Mouse (Mus musculus) brain, embryonic 14.5 days (tissue): ENCODE measurements around the gene Adck1. TPM values are rescaled to one million over a fixed set of nuclear protein-coding genes. Genes with fewer than 3 reads are reported as not detected.
"Not testable (repeated sequence)": the region's sequence is repeated elsewhere in the genome, so short reads cannot be mapped to it uniquely, and the experiment has no call there.

Source experiments
- DNase-seq: peaks from one replicate; pipeline ENCODE4 v3.0.0-alpha.2; 2011; ENCODE audit warnings: low read depth
- CTCF ChIP-seq: fragments of 200-500 bp; IDR thresholded peaks from 2 replicates; pipeline ENCODE4 v1.5.1; 2012; ENCODE audit warnings: inconsistent platforms, mild to moderate bottlenecking, moderate library complexity, borderline replicate concordance; ENCODE audit not compliant: insufficient read depth, insufficient read length; ENCODE audit errors: extremely low read depth
- POLR2A ChIP-seq: fragments of 200-500 bp; IDR thresholded peaks from 2 replicates; pipeline ENCODE4 v1.6.1; 2012; ENCODE audit warnings: mild to moderate bottlenecking, inconsistent platforms, borderline replicate concordance; ENCODE audit not compliant: poor library complexity, insufficient read depth, insufficient read length, severe bottlenecking; ENCODE audit errors: extremely low read depth
- polyA plus RNA-seq: library from polyadenylated mRNA; depleted of rRNA; stranded (reverse); fragments of >200 nt; gene quantifications from 2 replicates; pipeline ENCODE4 v1.2.3, GENCODE M21; 2012; rRNA removed

Gene Adck1
- 35.2 and 43.8 TPM in 2 replicates for polyA plus RNA-seq

DNA sequence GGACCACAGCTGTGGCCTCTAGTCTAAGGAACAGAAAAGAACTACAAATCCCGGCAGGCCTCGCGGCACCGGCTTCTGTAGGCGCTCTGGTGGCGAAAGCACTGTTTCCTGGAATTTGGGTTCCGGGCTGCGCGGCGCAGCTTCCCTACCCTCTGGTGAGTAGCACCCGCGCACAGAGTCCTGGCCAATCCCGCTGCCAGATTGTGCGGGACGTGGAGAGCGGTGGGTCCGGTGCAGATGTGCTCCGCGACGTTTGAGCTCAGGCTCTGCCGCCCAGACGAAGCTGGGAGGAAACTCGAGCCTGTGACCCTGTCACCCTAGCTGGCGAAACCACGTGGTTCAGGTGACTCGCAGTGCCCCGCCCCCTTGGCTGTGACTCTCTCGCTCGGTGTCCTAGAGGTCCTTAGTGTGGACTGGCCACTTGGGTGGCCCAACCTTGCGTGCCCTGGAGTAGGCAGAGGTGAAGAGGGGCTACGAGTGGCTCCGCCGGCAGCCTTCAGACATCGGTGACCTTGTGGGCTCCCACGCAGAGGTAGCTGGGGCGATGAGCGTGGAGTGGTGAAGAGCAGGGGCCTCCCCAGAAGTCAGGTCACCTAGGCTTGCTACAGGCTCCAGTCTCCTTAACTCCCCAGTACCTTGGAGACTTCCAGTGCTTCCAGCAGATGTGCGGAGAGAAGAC, at the start of gene Adck1:
Gene Adck1, plus strand, starts transcription at position 114 of the 679 bp plus-strand sequence.
- DNase-seq = peak; percentile 96
- peak; percentile 18; the same call in 1 of the 2 replicates for TF ChIP-seq CTCF
- peak; percentile 21; the same call in 1 of the 2 replicates for TF ChIP-seq POLR2A

DNA sequence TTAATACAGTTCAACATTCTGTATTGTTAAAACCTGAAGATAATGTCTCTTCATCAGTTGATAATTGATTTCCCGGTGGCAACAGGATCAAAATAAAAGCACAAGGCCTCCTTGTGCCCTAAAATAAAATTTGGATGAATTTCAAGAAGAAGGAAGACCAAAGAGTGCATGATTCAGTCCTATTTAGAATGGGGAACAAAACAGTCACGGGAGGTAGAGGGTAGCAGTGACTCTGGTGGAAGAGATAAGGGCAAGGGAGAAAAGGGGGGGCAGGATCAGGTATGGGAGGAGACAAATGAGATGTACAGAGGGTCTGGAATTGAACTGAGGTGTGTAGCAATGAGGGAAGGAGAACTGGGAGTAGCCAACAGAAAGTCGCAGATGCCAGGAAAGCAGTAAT, 45.8 kb upstream of the Adck1 start:
- no peak for TF ChIP-seq CTCF
- no peak for TF ChIP-seq POLR2A

DNA sequence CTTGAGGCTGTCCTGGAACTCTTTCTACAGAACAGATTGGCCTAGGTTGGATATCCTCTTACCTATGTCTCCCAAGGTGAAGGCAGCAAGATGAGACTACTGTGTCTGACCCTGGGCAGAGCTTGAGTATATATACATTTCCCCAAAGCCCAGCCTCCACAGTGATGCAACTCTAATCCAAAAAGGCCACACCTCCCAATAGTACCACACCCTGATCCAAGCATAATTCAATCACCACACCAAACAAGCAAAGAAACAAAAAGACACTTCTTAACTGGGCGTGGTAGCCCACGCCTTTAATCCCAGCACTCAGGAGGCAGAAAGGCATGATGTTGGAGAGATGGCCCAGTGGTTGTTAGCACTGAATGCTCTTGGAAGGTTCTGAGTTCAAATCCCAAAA, 36.4 kb upstream of the Adck1 start, which contains the start of gene Gm5039:
Gene Gm5039, minus strand, starts transcription at position 101 of the 400 bp plus-strand sequence.
- DNase-seq = not testable (repeated sequence)

More for the DNA sequence above, 45.8 kb upstream of the Adck1 start:
- DNase-seq = no peak

DNA sequence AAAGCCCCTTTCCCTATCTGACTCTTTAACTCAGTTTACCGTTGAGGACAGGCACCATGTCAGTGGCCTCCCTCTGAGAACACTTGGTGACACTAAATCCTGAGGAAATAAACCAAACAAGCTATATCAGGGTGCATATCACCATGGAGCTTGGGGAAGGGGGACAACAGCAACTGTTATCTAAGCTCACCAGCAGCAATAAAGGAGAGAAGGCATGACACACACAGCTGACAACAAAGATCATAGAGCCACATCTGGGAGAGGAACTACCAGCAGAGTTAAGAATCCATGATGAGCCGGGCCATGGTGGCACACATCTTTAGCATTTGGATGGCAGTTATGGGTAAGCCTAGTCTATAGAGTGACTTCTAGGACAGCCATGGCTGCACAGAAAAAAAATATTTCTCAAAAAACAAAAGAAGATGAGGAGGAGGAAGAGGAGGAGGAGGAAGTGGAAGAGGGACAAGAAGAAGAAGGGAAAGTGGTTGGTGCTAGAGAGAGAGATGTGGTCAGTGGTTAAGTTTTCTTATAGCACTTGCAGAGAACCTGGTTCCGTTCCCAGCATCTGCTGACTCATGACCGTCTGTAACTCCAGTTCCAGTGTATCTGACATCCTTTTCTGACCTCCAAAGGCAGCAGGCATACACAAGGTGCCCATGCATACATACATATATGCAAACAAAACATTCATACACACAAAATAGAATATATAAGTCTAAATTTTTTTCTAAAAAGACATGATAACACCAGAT, 23.5 kb upstream of the Adck1 start:
- DNase-seq = not testable (repeated sequence)

DNA sequence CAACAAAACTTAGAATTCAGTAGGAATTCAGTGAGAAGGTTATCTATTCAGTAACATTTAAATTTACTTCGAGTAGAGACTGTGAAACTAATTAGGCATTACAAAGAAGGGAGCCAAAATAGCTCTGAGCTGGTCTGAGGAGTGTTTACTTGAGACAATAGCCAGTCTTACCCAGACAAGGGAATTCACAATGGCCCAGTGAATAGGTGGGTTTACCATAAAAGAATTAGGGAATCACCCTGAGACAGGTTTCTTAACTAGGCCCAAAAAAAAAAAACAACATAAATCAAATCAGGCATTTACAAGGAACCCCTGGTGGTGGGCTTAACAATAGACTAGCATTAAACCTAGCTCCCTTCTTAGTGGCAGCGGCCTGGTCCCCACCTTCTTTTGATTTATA, 19.1 kb upstream of the Adck1 start:
- DNase-seq = not testable (repeated sequence)

DNA sequence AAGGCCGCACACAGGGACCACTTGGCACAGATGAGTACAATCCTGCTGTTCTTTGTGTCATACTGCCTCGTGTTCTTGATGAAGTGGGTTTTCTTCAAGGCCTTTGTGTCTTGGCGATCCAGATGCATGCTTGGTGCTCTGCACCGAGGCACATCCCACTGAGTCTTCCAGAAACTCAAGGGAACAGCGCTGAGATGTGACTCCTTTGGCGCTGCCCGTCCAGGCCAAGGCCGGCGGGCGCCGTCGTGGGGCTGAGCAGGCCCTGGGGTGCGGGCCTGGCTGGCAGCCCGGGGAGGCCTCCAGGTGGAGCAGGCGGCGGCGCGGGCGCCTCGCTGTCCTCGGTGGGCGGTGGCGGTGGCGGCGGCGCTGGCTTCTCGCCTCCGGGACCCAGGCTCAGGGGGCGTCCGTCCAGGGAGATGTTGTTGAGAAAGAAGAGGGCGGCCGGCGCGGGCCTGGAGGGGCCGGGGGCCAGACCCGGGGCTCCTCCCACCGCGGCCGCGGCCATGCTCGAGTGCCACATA, 6.1 kb upstream of the Adck1 start:
- no peak for TF ChIP-seq CTCF
- no peak for TF ChIP-seq POLR2A
- peak; percentile 17 for DNase-seq

DNA sequence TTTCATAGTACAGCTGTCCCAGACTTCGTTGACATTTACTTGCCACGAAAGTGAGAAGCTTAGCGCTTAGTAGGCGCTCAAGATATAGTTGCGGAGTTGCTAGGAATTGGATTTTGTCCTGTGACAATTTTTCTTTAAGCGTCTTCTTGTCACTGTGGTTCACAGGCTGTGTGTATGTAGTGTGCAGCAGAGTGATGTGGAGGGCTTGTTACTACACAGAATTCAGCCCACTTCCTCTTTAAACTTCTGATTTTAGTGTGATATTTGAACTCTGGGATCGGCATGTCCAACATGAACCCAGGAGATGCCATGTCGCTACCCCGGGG, 729 bp downstream of the Adck1 start:
- TF ChIP-seq POLR2A = no peak
- no peak for TF ChIP-seq CTCF
- no peak for DNase-seq

DNA sequence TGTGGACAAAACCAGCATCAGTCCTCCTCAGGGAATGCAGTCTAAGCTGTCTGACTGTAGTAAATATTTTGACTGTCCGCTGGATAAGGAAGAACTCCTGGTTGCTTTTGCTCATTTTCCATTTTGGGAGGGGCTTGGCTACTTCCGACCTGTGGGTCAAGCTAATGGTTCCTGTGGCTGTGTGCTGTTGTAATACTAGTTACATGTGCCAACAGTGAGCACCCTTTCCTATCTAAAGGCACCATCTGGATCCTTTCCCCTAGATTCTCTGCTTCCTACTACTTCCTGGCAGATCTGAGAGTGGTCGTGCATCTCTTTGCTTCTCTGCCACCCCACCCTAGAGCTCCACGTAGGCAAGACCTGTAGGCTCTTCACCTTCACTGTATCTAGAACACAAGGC, 7.3 kb downstream of the Adck1 start:
- TF ChIP-seq CTCF = no peak
- TF ChIP-seq POLR2A = no peak

DNA sequence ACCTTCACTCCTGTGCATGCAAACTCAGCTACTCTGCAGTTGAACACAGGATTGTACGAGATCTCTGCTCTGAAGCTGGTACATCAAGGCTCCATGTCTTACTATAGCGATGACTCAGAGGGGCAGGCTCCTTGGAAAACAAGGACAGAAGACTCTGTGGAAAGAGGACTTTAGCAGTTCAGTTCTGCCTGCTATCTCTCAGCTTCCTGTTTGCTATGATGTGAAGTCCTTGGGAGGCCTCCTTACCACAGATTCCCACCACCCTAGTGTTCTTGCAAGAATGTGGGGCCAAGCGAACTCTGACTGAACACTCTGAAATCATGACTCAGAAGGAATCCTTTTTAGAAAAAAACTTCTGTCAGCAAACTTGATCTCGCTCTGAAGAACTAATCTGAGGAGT, 8.3 kb downstream of the Adck1 start:
- DNase-seq = no peak
- TF ChIP-seq POLR2A (no peak), CTCF (no peak)

More for the DNA sequence above, 7.3 kb downstream of the Adck1 start:
- no peak for DNase-seq

DNA sequence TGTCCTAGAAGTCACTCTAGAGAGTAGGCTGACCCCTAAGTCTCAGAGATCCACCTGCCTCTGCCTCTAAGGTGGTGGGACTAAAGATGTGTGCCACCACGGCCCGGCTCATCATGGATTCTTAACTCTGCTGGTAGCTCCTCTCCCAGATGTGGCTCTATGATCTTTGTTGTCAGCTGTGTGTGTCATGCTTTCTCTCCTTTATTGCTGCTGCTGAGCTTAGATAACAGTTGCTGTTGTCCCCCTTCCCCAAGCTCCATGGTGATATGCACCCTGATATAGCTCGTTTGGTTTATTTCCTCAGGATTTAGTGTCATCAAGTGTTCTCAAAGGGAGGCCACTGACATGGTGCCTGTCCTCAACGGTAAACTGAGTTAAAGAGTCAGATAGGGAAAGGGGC, 9.3 kb downstream of the Adck1 start:
- DNase-seq = not testable (repeated sequence)

DNA sequence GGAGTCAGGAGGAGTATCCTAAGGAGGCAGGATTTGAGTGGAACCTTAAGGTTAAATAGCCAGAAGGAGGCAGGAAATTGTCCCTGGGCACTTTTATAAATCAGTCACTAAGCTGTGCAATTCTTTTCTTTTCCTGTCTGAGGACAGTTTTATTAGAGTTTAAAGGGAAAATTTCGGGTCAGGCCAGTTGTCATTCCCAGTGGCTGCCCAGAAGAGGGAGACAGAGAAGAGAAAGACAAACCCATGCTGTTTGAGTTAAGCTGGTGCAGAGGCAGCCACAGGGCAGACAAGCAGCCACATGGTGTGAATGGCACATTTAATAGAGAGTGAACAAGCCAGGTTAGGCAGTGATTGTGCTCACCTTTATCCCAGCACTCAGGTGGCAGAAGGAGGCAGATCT, 10.0 kb downstream of the Adck1 start:
- not testable (repeated sequence) for DNase-seq

DNA sequence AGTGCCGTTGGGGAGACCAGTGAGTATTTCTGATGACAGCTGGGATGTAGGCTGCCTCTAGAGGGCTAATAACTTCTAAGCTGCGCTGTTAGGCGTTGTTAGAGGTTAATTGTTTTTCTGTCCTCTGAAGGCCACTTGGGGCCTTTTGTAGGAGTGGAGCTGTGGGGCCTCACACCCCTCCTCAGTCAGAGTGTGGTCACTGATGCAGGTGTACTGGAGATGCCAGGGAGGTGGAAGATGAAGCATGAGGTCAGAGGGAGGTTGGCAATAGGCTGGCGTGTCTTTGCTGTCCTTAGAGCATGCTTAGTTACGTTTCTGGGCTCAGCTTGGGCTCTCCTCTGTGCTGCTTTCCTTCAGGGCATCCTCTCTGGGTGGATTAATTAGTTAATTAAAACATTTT, 11.7 kb downstream of the Adck1 start:
- DNase-seq = no peak

DNA sequence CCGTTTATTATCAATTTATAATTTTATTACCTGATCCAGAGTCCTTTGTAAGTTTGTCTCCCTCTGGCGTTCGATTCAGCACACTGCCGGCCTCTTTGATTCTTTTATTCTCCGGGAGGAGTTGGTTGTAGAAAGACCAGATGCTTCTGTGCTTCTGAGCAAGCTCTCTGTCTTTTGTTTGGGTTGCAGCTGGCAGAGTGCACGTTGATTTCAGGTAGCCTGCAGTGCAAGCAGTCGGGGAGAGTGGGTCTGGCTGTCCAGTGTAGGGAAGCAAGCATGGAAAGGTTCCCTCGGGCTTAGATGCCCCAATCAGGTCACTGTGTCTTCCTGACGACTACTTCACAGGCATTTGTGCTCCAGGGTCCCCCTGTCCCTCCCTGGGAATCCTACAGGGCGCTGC, 16.5 kb downstream of the Adck1 start:
- DNase-seq = peak; percentile 66
- TF ChIP-seq POLR2A = no peak
- TF ChIP-seq CTCF = peak; percentile 66; the same call in 1 of the 2 replicates

More for the DNA sequence above, 11.7 kb downstream of the Adck1 start:
- no peak for TF ChIP-seq CTCF
- no peak for TF ChIP-seq POLR2A
